Mouse (Mus musculus): ENCODE measurements around the gene Otulin. TPM values are rescaled to one million over a fixed set of nuclear protein-coding genes. Genes with fewer than 3 reads are reported as not detected.
A peak's percentile ranks its signal among the peaks of the same experiment; 100 is the strongest.

Otulin gene
- polyA plus RNA-seq, 1 experiment from 2014 or later: 35.0 TPM

DNA sequence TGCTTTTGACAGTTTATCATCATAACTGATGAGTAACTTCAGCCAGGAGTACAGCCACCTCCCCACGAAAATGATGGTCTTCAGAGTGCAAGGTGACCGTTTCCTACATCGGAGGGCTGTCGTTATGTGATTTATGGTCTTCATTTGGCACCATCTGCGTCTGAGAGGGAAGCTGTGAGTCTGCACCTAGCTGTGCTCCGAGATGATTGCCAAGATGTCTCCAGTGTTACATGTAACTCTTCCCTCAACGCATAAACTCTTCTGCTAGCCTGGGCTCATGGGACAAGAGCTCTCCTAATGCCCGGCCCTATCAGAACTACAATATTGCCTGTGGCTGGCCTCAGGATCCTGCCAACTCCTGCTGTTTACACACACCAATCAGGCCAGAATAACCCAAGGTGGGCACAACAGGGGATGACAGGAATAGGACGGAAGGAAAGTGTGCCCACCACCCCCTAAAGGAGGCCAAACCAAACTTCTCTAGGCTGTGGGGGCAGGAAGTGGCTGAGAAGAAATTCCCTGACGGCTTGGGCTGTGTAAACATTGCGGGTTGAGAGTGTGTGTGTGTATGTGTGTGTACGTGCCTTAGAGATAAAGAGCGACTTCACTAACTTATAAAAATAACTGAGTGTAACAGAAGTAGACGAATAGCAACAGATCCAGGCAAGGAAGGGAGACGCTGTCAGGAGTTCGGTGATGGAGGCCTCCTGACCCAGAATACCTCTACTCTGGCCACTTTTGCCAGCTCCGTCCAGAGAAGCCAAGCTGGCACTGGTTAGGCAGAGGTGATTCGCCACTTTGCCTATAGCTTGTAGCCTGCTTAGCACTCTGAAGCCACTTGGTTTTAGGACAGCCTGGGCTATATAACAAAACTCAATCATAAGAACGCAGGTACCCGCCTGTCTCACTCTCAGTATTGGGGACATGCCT is 126.4 kb downstream of the Otulin start:
- ATAC-seq: no peak
- WGBS (ENCODE audit: insufficient replicate concordance): 67% methylated on average over 20 of the region's 20 CpGs
- Histone ChIP-seq H3K9me3 (replicated peaks) (no peaks in the 10 kb centered on the region), H3K9ac (no peak overlapping the region), H3K36me3 (no peaks in the 10 kb centered on the region; the same call in 1 of the 2 replicates), H3K4me3 (no peak overlapping the region), H3K4me2 (no peak overlapping the region), H3K4me1 (peaks cover 81% of the 10 kb centered on the region), H3K27me3 (replicated peaks) (no peaks in the 10 kb centered on the region), H3K27ac (0 out of 2 replicates have a peak overlapping the region, but pooled peaks have one; percentile 31)

DNA sequence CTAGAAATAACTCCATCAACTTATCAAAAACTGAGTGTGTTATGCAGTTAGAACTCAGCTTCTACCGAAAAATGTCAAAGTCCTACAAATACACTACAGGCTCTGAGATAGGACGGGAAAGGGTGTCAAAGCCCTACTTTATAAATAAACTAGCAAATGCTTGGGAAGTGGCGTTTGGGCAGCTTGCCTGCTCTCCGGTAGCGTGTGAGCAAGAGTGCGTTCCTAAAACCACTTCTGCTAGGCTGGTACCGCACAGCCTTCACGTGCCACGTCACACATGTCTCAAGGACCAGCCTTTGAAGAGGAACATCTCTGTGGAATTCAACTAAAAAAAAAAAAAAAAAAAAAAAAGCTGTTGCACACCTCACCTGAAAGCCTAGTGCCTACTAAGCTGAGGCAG is 127.3 kb downstream of the Otulin start:
- Histone ChIP-seq H3K36me3 (no peaks in the 10 kb centered on the region; the same call in 1 of the 2 replicates), H3K27me3 (replicated peaks) (no peaks in the 10 kb centered on the region), H3K9ac (no peak overlapping the region), H3K4me3 (no peak overlapping the region), H3K4me1 (peaks cover 90% of the 10 kb centered on the region), H3K27ac (no peak overlapping the region), H3K4me2 (no peak overlapping the region), H3K9me3 (replicated peaks) (no peaks in the 10 kb centered on the region)
- 87% methylated on average over 9 of the region's 9 CpGs for WGBS (ENCODE audit: insufficient replicate concordance)
- no peak for ATAC-seq

DNA sequence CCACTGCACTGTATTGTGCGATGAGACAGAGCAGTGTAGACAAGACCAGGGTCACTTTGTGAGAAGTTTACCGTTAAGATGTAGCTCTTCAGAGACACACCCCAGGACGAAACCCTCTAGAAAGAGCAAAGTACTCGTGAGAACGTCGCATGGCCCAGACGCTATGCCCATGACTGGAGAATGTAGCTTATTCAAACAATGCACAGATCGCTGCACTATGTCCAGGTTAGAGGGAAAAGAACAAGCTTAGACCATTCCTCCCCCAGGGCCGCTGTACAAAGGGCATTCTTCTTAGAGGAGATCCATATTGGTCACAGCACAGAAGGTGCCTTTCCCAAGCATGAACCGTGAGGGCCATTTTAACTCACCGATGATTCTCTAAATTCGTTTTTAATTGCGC is 128.2 kb downstream of the Otulin start:
- Histone ChIP-seq H3K27me3 (replicated peaks) (no peaks in the 10 kb centered on the region), H3K36me3 (no peaks in the 10 kb centered on the region; the same call in 1 of the 2 replicates), H3K4me1 (peaks cover 98% of the 10 kb centered on the region), H3K4me2 (no peak overlapping the region), H3K27ac (no peak overlapping the region), H3K9me3 (replicated peaks) (no peaks in the 10 kb centered on the region), H3K9ac (no peak overlapping the region), H3K4me3 (no peak overlapping the region)
- no peak for ATAC-seq
- WGBS (ENCODE audit: insufficient replicate concordance): 88% methylated on average over 13 of the region's 13 CpGs

DNA sequence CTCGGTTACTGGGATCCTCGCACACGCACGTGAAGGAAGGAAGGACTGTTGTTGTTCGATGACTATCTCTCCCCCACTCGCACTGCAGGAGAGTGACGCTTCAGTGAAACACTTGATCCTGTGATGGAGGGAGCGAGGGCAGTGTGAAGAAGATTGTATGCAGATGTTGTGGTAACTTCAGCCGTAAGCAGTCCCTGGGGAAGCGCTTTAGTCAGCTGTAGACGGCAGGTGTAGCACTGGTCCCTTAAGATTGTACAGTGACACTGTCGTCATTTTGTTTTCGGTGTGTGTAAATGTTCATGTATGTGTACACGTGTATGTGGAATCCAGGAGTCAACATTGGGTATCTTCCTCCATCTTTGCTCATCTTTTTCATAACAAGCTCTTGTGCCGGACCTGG is 130.1 kb downstream of the Otulin start:
- Histone ChIP-seq H3K27ac (no peak overlapping the region), H3K9ac (no peak overlapping the region), H3K4me2 (no peak overlapping the region), H3K36me3 (no peaks in the 10 kb centered on the region; the same call in 1 of the 2 replicates), H3K27me3 (replicated peaks) (no peaks in the 10 kb centered on the region), H3K4me3 (no peak overlapping the region), H3K9me3 (replicated peaks) (no peaks in the 10 kb centered on the region), H3K4me1 (peaks cover 99% of the 10 kb centered on the region)
- WGBS (ENCODE audit: insufficient replicate concordance): 74% methylated on average over 15 of the region's 15 CpGs
- no peak for ATAC-seq

DNA sequence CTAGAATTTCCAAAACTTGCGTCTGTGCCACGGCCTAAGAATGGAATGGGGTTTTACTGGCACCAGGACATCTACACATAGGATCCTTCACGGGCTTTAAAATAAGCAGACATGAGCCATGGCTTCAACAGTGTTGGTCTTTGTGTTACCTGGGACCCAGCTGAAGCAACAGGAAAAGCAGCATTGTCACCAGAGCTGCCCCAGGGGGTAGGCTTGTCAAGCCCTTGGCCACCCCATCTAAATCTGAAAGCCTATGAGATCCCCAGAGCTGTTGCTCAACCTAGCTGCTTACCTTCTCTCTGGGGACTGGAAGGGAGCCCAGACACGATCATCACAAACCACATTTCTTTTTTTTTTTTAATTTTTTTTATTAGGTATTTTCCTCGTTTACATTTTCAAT is 132.4 kb downstream of the Otulin start:
- peak overlapping the region; percentile 65 for H3K4me2 ChIP-seq
- peak overlapping the region; percentile 93 for H3K27ac ChIP-seq
- ATAC-seq: no peak
- H3K4me1 ChIP-seq: peaks cover 99% of the 10 kb centered on the region
- peak overlapping the region; percentile 64 for H3K9ac ChIP-seq
- H3K27me3 ChIP-seq (replicated peaks): no peaks in the 10 kb centered on the region; the same call in 1 of the 2 replicates
- no peak overlapping the region for H3K4me3 ChIP-seq
- WGBS (ENCODE audit: insufficient replicate concordance): 74% methylated on average over 5 of the region's 5 CpGs
- no peaks in the 10 kb centered on the region for H3K9me3 ChIP-seq (replicated peaks)
- no peaks in the 10 kb centered on the region for H3K36me3 ChIP-seq

DNA sequence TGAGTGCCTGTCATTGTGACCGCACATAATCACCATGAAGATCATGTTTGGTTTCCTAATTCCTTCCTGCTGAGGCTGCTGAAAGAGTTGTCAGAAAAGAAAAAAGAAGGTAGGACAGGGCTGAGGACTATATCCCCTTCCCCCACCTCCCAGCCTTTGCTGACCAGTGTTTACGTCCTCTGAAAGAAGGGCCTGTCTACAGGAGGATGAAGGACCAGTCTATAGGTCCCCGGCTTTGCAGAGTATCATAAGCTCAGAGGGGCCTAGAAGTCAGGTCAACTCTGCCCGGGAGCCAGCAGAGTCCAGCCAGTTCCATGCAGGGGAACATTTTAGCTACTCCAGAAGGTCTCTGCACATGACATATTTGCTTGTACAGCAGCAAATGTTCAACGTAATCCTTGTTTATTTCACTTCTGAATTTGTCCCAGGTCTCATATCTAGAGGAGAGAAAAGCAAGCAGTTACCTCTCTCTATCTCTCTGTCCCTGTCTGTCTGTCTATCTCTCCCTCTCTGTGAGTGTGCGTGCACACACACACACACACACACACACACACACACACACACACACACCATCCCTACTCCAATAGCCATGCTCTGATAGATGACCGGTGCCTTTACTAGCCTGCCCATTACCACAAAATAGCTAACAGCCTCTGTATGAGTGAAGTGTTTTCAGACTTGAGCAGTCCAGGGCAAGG is 133.0 kb downstream of the Otulin start:
- Histone ChIP-seq H3K27ac (peak overlapping the region; percentile 93), H3K9ac (peak overlapping the region; percentile 64), H3K27me3 (replicated peaks) (no peaks in the 10 kb centered on the region; the same call in 1 of the 2 replicates), H3K4me3 (peak overlapping the region; percentile 8; the same call in 1 of the 2 replicates), H3K9me3 (replicated peaks) (no peaks in the 10 kb centered on the region), H3K4me1 (peaks cover 100% of the 10 kb centered on the region), H3K4me2 (peak overlapping the region; percentile 65), H3K36me3 (no peaks in the 10 kb centered on the region)
- WGBS (ENCODE audit: insufficient replicate concordance): 18% methylated on average over 7 of the region's 7 CpGs
- ATAC-seq: peak; percentile 62

DNA sequence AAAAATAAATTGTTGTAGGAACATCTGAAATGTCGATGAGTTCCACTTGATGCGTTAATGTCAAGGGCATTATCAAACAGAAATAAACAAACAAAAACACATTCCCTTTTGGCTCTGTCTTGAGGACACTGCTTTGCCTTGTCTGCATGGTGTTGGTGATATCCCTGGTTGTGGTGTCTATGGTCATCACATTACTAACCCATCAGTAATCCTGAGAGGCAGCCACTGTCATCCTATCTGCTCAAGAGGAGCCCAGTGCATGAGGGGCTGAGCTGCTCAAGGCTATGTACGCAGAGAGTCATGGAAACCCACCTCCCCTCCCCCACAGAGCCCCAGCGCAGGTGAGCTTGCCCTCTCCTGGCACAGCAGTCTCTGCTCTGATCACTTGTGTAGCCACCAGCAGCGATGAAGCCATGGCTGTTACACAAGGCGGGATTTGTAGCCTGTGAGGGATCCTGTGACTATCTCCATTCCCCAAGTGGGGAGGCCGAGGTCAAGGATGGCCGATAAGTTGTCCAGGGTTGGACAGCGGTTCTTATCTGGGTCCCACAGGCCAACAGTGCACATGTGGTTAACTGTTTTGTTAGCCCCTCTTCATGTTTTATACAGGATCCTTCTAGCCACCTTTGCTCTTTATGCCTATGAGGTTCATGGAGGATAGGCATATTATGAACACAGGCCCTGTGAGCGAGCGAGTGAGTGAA is 133.7 kb downstream of the Otulin start:
- Histone ChIP-seq H3K27me3 (replicated peaks) (no peaks in the 10 kb centered on the region; the same call in 1 of the 2 replicates), H3K4me2 (peak overlapping the region; percentile 65), H3K27ac (peak overlapping the region; percentile 93), H3K36me3 (no peaks in the 10 kb centered on the region), H3K9ac (peak overlapping the region; percentile 64), H3K9me3 (replicated peaks) (no peaks in the 10 kb centered on the region), H3K4me1 (peaks cover 100% of the 10 kb centered on the region), H3K4me3 (peak overlapping the region; percentile 20)
- 30% methylated on average over 11 of the region's 11 CpGs for WGBS (ENCODE audit: insufficient replicate concordance)
- ATAC-seq: peak; percentile 93

DNA sequence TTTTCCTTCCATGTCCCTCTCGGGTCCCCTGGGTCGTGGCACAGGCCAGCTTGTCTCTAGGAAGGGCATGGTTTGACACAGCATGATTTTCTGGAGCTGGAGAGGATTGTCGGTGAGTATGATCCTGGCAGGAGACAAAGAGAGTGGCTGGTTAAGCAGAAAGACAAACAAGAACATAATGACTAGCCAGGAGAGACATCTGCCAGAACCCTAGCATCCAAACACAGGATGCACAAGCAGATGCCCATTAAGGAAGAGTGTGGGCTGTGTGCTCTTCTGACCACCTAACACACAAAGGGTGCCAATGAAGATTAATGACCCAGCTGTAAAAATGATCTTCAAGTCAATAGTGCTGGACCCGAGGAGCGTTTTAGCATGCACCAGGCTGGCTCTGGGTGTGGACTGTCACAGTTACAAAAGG is 134.5 kb downstream of the Otulin start:
- H3K4me1 ChIP-seq: peaks cover 100% of the 10 kb centered on the region
- H3K9me3 ChIP-seq (replicated peaks): no peaks in the 10 kb centered on the region
- no peaks in the 10 kb centered on the region for H3K36me3 ChIP-seq
- H3K27ac ChIP-seq: peak overlapping the region; percentile 93
- H3K4me2 ChIP-seq: peak overlapping the region; percentile 65
- ATAC-seq: no peak
- H3K9ac ChIP-seq: peak overlapping the region; percentile 64
- 58% methylated on average over 5 of the region's 5 CpGs for WGBS (ENCODE audit: insufficient replicate concordance)
- no peak overlapping the region for H3K4me3 ChIP-seq
- H3K27me3 ChIP-seq (replicated peaks): no peaks in the 10 kb centered on the region; the same call in 1 of the 2 replicates

DNA sequence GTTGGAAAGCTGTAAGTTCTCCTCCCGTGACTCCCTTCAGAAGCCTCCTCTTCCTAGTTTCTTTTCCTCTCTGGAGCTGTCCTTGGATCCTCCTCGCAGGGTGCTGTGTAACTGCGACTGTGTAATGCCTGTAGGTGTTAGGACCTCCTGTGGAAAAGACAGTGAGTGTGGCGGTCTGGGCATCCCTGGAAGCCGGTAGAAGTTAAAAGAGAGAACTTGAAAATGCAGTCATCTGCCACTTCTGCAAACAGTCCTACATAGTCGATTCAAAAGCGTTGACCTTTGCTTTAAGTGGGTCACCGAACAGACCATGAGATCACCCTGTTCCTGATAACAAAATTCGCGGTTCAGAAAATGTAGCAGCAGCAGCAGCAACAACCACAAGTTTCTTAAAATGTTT is 137.0 kb downstream of the Otulin start:
- Histone ChIP-seq H3K4me1 (peaks cover 90% of the 10 kb centered on the region), H3K4me2 (peak overlapping the region; percentile 21), H3K27ac (peak overlapping the region; percentile 93), H3K36me3 (no peaks in the 10 kb centered on the region), H3K9ac (peak overlapping the region; percentile 50), H3K9me3 (replicated peaks) (no peaks in the 10 kb centered on the region), H3K27me3 (replicated peaks) (peaks cover 20% of the 10 kb centered on the region; the same call in 1 of the 2 replicates), H3K4me3 (no peak overlapping the region)
- no peak for ATAC-seq
- WGBS (ENCODE audit: insufficient replicate concordance): 31% methylated on average over 10 of the region's 10 CpGs

DNA sequence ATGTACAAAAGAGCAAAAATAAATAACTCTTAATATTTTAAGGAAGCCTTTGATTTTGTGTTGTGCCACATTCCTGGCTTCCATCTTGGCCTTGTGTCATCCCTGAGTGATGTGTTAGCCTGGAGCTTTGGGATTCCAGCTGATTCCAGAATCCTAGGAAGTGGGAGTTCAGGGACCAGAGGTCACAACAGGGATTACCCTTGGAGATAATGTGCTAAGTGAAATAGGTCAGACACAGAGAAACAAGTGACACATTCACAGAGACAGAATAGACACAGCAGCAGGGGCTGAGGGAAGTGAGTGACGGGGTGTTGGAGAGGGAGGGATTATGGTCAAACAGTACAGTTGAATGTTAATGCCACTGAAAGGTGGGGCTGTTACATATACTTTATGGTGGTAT is 137.8 kb downstream of the Otulin start:
- 81% methylated on average over 1 of the region's 1 CpGs for WGBS (ENCODE audit: insufficient replicate concordance)
- Histone ChIP-seq H3K4me2 (no peak overlapping the region), H3K27ac (no peak overlapping the region; the same call in 1 of the 2 replicates), H3K9ac (no peak overlapping the region), H3K27me3 (replicated peaks) (peaks cover 26% of the 10 kb centered on the region; the same call in 1 of the 2 replicates), H3K4me3 (no peak overlapping the region), H3K9me3 (replicated peaks) (no peaks in the 10 kb centered on the region), H3K4me1 (peaks cover 89% of the 10 kb centered on the region), H3K36me3 (no peaks in the 10 kb centered on the region)
- no peak for ATAC-seq
